Mouse (Mus musculus) cerebellum, adult (tissue): Measurements from ENCODE around the gene Lsm4.
A peak's percentile ranks its signal among the peaks of the same experiment; 100 is the strongest.

ENCODE experiments used
- ATAC-seq: cut with Nextera tagmentation; 2 replicates; pipeline ENCODE4 v1.9.2; 2017; ENCODE audit warnings: mild to moderate bottlenecking, moderate library complexity, mixed read lengths; ENCODE audit not compliant: insufficient number of reproducible peaks, low FRiP score, low TSS enrichment

The Lsm4 gene

GRCm38 (mm10) chr8:70698310-70699109 lies 25.5 kb downstream of the Lsm4 start, which contains the start of gene Jund:
Gene Jund, plus strand, starts transcription at chr8:70698949.
- ATAC-seq, result peak; percentile 62

GRCm38 (mm10) chr8:70699116-70699833 lies 26.2 kb downstream of the Lsm4 start:
- no peak for ATAC-seq

- no peak for ATAC-seq
These were observed 26.9 kb downstream of the Lsm4 start for GRCm38 (mm10) chr8:70699834-70700554.

- no peak for ATAC-seq
These were observed 27.5 kb downstream of the Lsm4 start for GRCm38 (mm10) chr8:70700555-70700922.

- no peak for ATAC-seq
These were observed 28.3 kb downstream of the Lsm4 start for GRCm38 (mm10) chr8:70701048-70701981.

- ATAC-seq, result no peak
These were observed 29.2 kb downstream of the Lsm4 start for GRCm38 (mm10) chr8:70701982-70702841.

GRCm38 (mm10) chr8:70702842-70703182 lies 29.8 kb downstream of the Lsm4 start:
- peak; percentile 33; the same call in 1 of the 2 replicates for ATAC-seq

GRCm38 (mm10) chr8:70703287-70703686 lies 30.2 kb downstream of the Lsm4 start, which contains the start of gene Iqcn:
Gene Iqcn, plus strand, starts transcription at chr8:70703457.
- no peak for ATAC-seq

GRCm38 (mm10) chr8:70708281-70708680 lies 35.2 kb downstream of the Lsm4 start:
- no peak for ATAC-seq

- no peak for ATAC-seq
These were observed 36.7 kb downstream of the Lsm4 start for GRCm38 (mm10) chr8:70709794-70710193.

- ATAC-seq, result no peak
These were observed 37.2 kb downstream of the Lsm4 start for GRCm38 (mm10) chr8:70710296-70710695.

- ATAC-seq, result no peak
These were observed 38.0 kb downstream of the Lsm4 start for GRCm38 (mm10) chr8:70711041-70711440.

- ATAC-seq, result no peak
These were observed 40.9 kb downstream of the Lsm4 start for GRCm38 (mm10) chr8:70713991-70714390.

GRCm38 (mm10) chr8:70715086-70715485 lies 42.0 kb downstream of the Lsm4 start:
- no peak for ATAC-seq

GRCm38 (mm10) chr8:70716521-70717400 lies 43.7 kb downstream of the Lsm4 start:
- no peak for ATAC-seq

- peak; percentile 65 for ATAC-seq
These were observed 45.2 kb downstream of the Lsm4 start, which contains the start of gene Gm3336 for GRCm38 (mm10) chr8:70718297-70718696. Gene Gm3336, plus strand, starts transcription at chr8:70718543.

GRCm38 (mm10) chr8:70719796-70720270 lies 46.8 kb downstream of the Lsm4 start:
- ATAC-seq, result no peak

GRCm38 (mm10) chr8:70720739-70721138 lies 47.7 kb downstream of the Lsm4 start:
- no peak for ATAC-seq
